ENCODE assay signal across 8 mouse cellular contexts in the genomic region with DNA sequence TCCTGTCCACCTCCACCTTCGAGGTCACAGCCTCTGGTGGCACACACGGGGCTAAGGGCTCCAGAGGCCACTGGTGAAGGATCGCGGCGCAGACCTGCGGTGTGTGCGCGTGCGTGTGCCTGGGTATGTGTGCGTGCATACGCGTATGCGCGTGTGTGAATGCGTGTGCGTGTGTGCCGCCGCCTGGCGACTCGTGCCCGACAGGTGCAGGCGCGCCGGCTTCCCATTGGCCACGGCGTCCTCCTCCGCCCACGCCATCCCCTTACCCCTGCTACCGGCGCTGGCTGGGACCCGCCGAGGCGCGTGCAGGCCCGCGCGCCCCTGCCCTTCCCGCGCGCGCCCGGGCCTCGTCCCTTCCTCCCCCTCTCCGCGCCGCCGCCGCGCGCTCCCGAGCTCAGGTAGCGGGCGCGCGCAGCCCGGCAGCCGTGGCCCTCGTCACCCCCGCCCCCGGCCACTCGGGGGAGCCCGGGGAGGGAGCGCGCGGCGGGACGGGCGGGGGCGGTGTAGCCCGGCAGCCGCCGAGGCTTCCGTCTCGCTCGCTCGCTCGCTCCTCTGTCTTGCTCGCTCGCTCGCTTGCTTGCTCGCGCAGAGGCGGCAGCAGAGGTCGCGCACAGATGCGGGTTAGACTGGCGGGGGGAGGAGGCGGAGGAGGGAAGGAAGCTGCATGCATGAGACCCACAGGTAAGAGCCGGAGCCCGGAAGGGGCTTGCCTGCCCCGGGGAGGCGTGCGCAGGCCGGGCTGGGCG. TPM values are rescaled to one million over a fixed set of nuclear protein-coding genes. Genes with fewer than 3 reads are reported as not detected.
DNase-seq lines count a peak whose midpoint lies in the region; ATAC-seq and TF ChIP-seq lines count a peak whose summit lies in the region.

Susd4 (plus strand) TSS at position 145 of the 746 bp plus-strand sequence.

- no peak for TF ChIP-seq POLR2A in bone marrow, adult 2 months (IDR thresholded peaks at IDR 0.05; ENCODE audit: borderline replicate concordance, control insufficient read depth, low read depth, low read length)
- TF ChIP-seq POLR2A in embryonic fibroblast, embryonic 13.5 days (IDR thresholded peaks at IDR 0.05; ENCODE audit: low read depth, low read length) = no peak

- H3K4me1 ChIP-seq in bone marrow, adult 2 months (ENCODE audit: control insufficient read depth, insufficient read depth, low read length) = no peaks in the 10 kb centered on the region
- peaks cover 6% of the 10 kb centered on the region; the same call in 1 of the 2 replicates for H3K4me1 ChIP-seq in embryonic fibroblast, embryonic 13.5 days (ENCODE audit: control insufficient read depth, insufficient read depth, low read length)
- H3K4me1 ChIP-seq in hindbrain, embryonic 10.5 days (replicated peaks) = peaks cover 31% of the 10 kb centered on the region
- peaks cover 16% of the 10 kb centered on the region for H3K4me1 ChIP-seq in lung, embryonic 15.5 days

- H3K36me3 ChIP-seq in hindbrain, embryonic 10.5 days = 0 out of 2 replicates have a peak, but pooled peaks cover under 1% of the 10 kb centered on the region
- no peaks in the 10 kb centered on the region for H3K36me3 ChIP-seq in lung, embryonic 15.5 days

- H3K27me3 ChIP-seq in hindbrain, embryonic 10.5 days (ENCODE audit: insufficient read depth, poor library complexity, severe bottlenecking) = peaks cover 46% of the 10 kb centered on the region
- peaks cover 11% of the 10 kb centered on the region; the same call in 1 of the 2 replicates for H3K27me3 ChIP-seq in lung, embryonic 15.5 days

- no peak for TF ChIP-seq CTCF in bone marrow, adult 2 months (IDR thresholded peaks at IDR 0.05; ENCODE audit: control insufficient read depth, insufficient read depth, low read length)
- no peak for TF ChIP-seq CTCF in embryonic fibroblast, embryonic 13.5 days (IDR thresholded peaks at IDR 0.05; ENCODE audit: borderline replicate concordance, insufficient read depth, low read length)

- peak within 1 kb of the TSS; percentile 51 for H3K9ac ChIP-seq in lung, embryonic 15.5 days

- H3K4me3 ChIP-seq in bone marrow, adult 2 months (replicated peaks; ENCODE audit: control insufficient read depth, low read depth, low read length) = peak within 1 kb of the TSS; percentile 6
- peak within 1 kb of the TSS; percentile 49 for H3K4me3 ChIP-seq in embryonic fibroblast, embryonic 13.5 days (ENCODE audit: insufficient read depth, low read length)
- H3K4me3 ChIP-seq in hindbrain, embryonic 10.5 days = peak within 1 kb of the TSS; percentile 72
- H3K4me3 ChIP-seq in lung, embryonic 15.5 days = peak within 1 kb of the TSS; percentile 63

- no peak within 1 kb of the TSS; the same call in 1 of the 2 replicates for H3K27ac ChIP-seq in bone marrow, adult 2 months (ENCODE audit: control insufficient read depth, insufficient read depth, low read depth, low read length, poor library complexity)
- no peak within 1 kb of the TSS for H3K27ac ChIP-seq in embryonic fibroblast, embryonic 13.5 days (ENCODE audit: insufficient read depth, low read length)
- peak within 1 kb of the TSS; percentile 86 for H3K27ac ChIP-seq in hindbrain, embryonic 10.5 days
- H3K27ac ChIP-seq in lung, embryonic 15.5 days = peak within 1 kb of the TSS; percentile 50; the same call in 1 of the 2 replicates

- ATAC-seq in lung, embryonic 15.5 days (ENCODE audit: borderline replicate concordance, extremely low read depth, low FRiP score, low TSS enrichment) = peak; percentile 82

- peak within 1 kb of the TSS; percentile 93 for H3K4me2 ChIP-seq in lung, embryonic 15.5 days

- no peaks in the 10 kb centered on the region for H3K9me3 ChIP-seq in hindbrain, embryonic 10.5 days
- no peaks in the 10 kb centered on the region for H3K9me3 ChIP-seq in lung, embryonic 15.5 days

- DNase-seq in CD4-positive, CD25-positive, alpha-beta regulatory T cell, adult 2 months (ENCODE audit: low read depth, low spot score) = peak; percentile 81
- peak; percentile 81 for DNase-seq in hindbrain, embryonic 10.5 days (ENCODE audit: low spot score)
- DNase-seq in layer of hippocampus, postnatal 10 days (ENCODE audit: low spot score in 2 of 2) = peak; percentile 77 to 84
- DNase-seq in ovary, postnatal 14 days (ENCODE audit: low spot score) = peak; percentile 33
- peak; percentile 94 for DNase-seq in thymus, postnatal 4 days

- 1% methylated on average over 85 of the region's 95 CpGs for WGBS in bone marrow, adult 2 months
- WGBS in hindbrain, embryonic 10.5 days = under 1% methylated on average over 79 of the region's 95 CpGs
- WGBS in lung, embryonic 15.5 days = under 1% methylated on average over 91 of the region's 95 CpGs

RNA-seq across cellular contexts. Expression of gene Susd4, which starts in this region (rescaled TPM):
- 0.65 and 1.00 TPM in 2 replicates for polyA plus RNA-seq in bone marrow, adult 2 months (2011; ENCODE audit: insufficient read depth, insufficient read length, low replicate concordance, missing spikeins)
- polyA plus RNA-seq in embryonic fibroblast, embryonic 13.5 days (2011; ENCODE audit: insufficient read length, low read depth, missing spikeins) = 0.32 and 0.93 TPM in 2 replicates
- polyA plus RNA-seq in hindbrain, embryonic 10.5 days (2016; fragmentation: Nextera tagmentation; extraction: Ambion mirVana) = 16.3 and 22.3 TPM in 2 replicates
- 100 to 1,000 TPM in 1 of 2 experiments, 10 to 100 TPM in 1; 94.1 to 100 TPM for total RNA-seq in layer of hippocampus, postnatal 10 days (2021)
- polyA plus RNA-seq in lung, embryonic 15.5 days (2015; fragmentation: Nextera tagmentation; extraction: Ambion mirVana) = 22.3 and 22.8 TPM in 2 replicates

Comparison
In these comparisons a context has a peak if more than half of its experiments do, and no peak if none do; other contexts are left out.
1. DNase-seq: peak in every context shown above with its lines; median percentile 94 in thymus, postnatal 4 days; 81 in CD4-positive, CD25-positive, alpha-beta regulatory T cell, adult 2 months; 81 in hindbrain, embryonic 10.5 days; 80 in layer of hippocampus, postnatal 10 days; 33 in ovary, postnatal 14 days.
2. H3K27ac ChIP-seq: peak in hindbrain, embryonic 10.5 days (single experiment) and lung, embryonic 15.5 days (single experiment); none in bone marrow, adult 2 months (single experiment) and embryonic fibroblast, embryonic 13.5 days (single experiment).
3. H3K4me3 ChIP-seq: peak in every context shown above with its lines; median percentile 72 in hindbrain, embryonic 10.5 days; 63 in lung, embryonic 15.5 days; 49 in embryonic fibroblast, embryonic 13.5 days; 6 in bone marrow, adult 2 months.